Mouse (Mus musculus) CD4-positive, CD25-positive, alpha-beta regulatory T cell, adult 2 months (primary cell): ENCODE measurements around the gene Capn8.
A peak's percentile ranks its signal among the peaks of the same experiment; 100 is the strongest.

Source experiments
- DNase-seq: peaks from one replicate; pipeline ENCODE4 v3.0.0-alpha.2; 2012; ENCODE audit warnings: low read depth, low spot score

The Capn8 gene

GRCm38 (mm10) chr1:182550761-182551160 is 14.0 kb upstream of the Capn8 start:
- DNase-seq = no peak

DNA sequence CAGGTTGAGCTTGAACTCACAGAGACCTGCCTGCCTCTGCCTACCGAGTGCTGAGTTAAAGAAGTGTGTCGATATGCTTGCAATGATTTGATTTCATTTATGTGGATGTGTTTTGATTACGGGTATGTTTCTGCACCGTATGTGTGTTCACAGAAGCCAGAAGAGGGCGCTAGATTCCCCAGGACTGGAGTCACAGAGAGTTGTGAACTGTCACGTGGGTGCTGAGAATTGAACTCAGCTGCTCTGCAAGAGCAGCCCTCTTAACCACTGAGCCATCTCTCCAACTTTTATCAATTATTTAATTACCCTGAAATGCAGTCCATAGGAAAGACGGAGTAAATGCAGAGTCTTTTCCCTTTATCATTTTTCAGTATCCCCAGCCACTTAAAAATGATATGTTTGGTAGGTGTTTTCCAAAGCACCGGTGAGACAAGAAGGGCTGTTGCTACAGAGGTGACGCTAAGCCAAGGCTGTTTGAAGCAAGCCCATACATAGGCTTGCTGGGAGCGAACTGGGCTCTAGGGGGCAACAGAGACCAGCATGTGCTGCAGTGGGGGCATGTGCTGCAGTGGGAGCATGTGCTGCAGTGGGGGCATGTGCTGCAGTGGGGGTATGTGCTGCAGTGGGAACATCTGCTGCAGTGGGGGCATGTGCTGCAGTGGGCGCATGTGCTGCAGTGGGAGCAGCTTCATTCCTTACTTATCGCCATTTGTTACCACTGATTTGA is 11.0 kb upstream of the Capn8 start:
- DNase-seq = peak; percentile 53

- DNase-seq = no peak
These were observed 6.5 kb upstream of the Capn8 start for GRCm38 (mm10) chr1:182558271-182558670.

- no peak for DNase-seq
These were observed 5.3 kb upstream of the Capn8 start for GRCm38 (mm10) chr1:182559530-182559929.

DNA sequence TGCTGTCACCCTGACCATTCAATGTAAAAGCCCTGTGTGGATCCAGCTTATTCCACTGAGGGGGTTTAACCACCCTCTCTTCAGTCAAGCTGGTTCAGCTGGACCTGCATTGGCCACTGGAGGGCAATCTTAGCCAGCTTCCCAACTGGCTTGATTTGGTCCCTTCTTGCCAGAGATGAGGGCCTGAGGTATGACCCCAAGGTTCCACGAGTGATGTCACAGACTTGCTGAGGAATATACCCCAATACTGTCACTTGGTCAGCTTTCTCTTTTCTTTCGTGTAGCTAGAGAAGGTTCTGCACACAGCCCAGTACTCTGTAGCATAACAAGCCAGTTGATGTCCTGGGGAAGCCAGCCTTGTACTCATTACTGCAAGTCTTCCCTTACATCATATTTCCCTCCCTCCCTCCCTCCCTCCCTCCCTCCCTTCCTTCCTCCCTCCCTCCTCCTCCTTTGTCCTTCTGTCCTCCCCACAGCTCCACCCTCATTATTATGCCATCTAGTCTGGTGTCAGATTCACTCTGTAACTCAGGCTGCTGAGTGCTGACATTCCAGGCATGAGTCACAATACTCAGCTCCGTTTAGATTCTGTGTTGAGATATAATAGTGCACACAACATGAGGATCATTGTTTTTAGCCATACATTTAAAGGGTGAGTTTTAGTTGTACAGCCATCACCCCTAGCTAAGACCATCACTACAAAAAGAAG is 4.3 kb upstream of the Capn8 start:
- peak; percentile 16 for DNase-seq

GRCm38 (mm10) chr1:182561945-182562514 is 2.8 kb upstream of the Capn8 start:
- no peak for DNase-seq

DNA sequence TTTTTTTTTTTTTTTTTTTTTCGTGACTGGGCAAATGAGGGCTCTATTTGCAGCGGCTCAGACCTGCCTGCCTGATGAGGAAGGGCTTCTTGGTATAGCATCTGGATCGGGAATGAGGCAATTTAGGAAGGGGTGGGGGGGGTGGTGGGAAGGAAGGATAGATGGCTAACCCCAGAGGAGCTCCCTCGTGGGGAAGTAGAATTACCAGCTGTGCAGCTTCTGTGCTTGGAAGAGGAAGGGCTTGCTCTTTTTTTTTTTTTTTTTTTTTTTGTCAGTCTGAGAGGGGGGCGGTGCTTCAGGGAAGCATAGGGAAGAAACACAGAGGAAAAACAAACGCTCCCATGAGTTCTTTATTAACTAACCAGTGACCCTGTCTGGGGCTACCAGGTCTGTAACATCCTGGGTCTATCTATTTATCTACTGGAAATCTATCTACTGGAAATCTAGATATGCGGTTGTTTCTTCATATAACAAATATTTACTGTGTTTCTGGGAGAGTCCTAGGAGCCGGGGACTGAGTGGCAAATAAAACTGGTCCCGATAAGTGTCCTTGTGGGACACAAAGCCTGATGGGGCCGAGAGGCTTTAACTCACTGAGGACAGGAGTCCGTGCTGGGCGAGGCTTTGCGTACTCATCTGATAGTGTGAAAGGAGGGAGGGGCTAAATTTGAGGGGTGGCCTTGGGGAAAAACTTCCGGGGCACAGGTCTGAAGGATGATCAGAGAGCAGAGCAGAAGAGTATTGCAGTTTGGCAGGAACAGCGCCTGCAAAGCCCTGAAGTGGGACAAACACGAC is 2.0 kb upstream of the Capn8 start:
- no peak for DNase-seq

DNA sequence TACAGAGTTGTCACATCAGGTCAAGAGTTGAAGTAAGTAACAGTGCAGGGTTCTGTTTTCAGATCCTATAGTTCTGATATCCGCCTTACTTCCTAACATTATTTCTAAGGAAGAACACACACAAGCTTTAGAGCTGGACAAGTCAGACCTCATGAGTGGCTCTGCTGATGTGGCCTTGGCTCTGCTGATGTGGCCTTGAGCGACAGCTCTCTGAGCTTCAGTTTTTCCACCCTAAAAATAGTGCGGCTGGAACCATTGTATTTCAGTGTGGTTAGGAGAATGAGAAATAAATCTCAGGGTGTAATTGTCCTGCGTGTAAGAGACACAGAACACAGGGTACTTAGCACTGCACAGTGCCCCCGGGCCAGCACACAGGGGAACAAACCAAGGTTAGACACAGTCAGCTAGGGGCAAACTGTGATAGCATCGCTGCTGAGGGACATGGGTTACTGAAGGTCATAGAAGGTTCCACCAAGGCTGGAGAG is 586 bp downstream of the Capn8 start:
- DNase-seq = no peak

DNA sequence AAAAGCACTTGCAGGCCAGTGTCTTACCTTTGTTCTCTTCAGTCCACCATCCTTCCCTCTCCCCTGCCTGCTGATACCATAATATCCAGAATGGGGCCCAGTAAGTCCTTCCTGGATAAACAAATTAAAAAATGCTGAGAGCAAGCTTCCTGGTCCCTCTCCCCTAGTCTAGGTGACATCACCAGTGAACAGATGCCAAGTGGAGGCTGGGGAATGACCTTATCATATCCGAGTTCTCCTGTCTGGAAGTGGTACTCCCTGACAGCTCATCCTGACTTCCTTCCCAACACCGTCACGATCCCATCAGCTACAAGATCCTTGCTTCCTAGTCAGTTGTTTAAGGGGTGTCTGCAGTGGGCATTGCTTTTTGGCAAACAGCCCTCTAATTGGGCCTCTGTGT is 6.3 kb downstream of the Capn8 start:
- no peak for DNase-seq

DNA sequence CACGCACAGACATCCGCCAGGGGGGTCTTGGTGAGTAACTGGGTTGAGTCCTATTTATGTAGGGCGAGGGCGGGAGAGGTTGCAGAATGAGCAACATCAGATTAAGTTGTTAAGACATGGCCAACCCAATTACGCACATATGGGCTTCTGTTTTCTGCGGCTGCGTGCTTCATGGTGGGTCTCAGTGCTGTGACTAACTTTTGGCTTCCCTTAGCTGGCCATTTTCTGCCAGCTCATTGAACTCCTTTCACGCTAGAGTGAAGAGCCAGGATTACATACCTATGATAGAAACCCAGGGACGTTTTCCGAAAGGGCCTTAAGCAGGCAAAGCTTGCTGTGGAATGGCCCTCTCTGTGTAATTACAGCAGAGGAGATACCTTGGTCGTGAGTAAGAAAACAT is 7.2 kb downstream of the Capn8 start:
- DNase-seq = no peak

DNA sequence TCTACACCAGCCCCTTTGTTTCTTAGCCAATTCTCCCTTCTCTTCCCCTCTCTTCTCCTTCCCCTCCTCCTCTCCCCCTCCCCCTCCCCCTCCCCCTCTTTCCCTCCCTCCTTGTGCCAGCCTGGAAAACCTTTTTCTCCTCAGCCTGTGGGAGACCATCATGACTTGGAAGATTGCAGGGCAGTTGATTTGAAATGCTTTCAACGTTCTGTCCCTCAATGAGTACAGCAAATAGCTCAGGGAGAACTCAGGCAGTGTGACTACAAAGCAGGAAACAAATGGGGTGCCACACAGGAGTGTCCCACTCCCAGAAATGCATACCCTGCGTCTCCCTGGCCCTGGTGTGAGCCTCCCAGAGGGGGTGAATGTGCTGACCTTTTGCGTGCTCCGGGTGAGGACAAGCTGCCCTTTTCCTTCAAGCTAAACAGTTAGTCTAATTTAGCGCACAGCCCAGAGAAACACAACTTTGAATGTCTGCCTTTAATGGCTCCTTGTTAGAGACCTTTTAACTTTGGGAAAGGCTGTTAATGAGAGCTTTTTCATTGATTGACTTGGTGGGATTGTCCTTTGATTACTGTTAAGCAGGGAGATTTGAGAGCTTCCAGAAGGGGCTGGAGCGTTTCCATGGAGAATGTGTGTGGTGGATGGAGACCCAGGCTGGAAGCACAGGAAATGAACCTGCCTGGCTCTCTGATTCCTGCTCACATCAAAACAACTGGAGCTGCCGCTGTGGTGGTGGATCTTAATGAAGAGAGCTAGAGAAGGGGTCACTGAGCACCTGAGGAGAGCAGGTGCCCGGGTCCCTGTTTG is 9.3 kb downstream of the Capn8 start:
- no peak for DNase-seq

DNA sequence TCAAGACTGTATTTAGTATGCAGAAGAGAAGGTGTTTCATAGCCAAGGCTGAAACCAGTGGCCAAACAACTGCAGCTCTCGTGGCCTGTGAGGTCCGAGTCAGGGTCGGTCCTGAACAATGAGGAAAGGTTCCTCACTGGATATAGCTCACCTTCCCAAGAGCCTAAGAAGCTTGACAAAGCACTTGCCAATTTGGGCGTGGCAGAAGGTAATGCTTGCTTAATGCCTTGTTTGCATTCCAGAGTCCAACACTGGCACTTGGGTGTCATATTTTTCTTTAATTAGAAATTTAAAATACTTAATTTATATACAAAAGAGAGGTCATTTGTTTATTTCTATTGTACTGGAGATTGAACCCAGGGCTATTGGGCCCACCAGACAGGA is 9.9 kb downstream of the Capn8 start:
- no peak for DNase-seq

DNA sequence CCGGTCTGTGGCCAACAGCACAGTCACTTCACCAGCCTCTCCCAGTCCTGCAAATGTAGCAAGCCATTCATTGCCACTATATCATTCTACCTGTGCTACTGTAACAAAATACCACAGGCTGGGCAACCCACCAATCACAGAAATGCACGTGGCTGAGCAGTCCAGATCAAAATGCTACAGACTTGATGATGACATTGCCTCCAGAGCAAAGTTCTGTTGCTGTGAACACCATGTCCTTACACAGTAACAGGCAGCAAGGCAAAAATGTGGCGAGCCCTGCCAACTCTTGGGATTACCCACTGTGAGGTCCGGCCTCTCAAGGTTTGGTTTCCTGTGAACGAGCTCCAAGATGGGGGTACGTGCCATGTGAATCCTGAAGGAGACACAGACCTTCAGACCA is 19.4 kb downstream of the Capn8 start:
- no peak for DNase-seq

DNA sequence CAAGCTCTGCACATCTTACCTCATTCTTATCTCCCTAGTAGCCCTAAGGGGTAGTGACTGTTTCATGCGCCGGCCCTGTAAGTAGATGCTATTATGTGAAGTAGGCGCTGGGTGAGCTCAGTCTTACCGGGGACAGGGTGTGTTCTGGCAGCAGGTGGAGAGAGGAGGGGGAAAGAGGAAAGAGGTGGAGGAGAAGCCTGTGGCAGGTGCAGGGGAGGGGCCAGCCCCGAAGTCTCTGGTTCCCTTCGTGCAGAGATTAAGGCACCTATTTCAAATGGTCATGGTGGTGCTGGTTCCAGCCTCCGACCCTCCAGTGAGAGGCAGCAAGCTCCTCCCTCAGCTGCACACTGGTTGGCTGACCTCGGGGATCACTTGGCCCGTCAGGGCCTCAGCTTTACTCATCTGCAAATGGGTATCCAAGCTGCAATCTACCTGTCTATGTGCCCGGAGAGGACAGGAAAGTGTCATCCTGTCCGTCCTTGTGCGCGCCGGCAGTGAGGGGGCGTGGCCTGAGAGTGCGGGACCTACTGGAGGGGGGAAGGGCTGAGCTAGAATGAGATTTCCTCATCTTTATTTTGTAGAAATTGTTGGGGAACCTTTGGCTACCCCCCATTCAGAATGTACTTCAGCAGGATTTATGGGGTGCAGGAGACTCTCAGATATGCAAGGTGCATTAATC is 20.5 kb downstream of the Capn8 start:
- DNase-seq = peak; percentile 15

- DNase-seq = no peak
These were observed 22.9 kb downstream of the Capn8 start for GRCm38 (mm10) chr1:182587706-182588105.

- DNase-seq = no peak
These were observed 26.7 kb downstream of the Capn8 start for GRCm38 (mm10) chr1:182591491-182591890.

DNA sequence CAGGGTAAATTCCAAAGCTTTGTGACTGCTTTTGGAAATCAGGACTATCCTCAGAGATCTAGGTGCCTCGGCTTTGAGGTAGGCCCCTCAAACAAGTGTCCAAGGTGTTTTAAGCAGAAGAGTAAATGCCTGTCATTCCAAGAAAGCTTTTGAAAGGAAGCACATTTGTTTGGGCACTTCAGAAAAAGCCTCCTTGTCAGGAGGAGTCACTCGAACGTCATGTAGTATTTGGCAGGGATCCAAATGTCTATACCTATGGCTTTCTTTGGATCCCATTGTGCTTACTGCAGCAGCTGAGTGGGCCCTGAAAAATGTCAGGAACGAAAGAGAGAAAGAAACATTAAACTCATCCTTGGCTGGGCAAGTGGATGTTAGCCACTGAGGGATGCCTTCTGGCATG is 27.6 kb downstream of the Capn8 start:
- DNase-seq = no peak

GRCm38 (mm10) chr1:182605330-182606150 is 40.7 kb downstream of the Capn8 start:
- no peak for DNase-seq

- DNase-seq = no peak
These were observed 45.0 kb downstream of the Capn8 start for GRCm38 (mm10) chr1:182609701-182610335.
